Mouse (Mus musculus) heart, postnatal 10 days (tissue): ENCODE measurements at regions not wholly inside any gene's neighbourhood (a gene's known extent, or its start where the extent isn't known, plus 50 kb on each side); places are given as distances from the start of the nearest gene placed in this dataset.
"Not testable (repeated sequence)": the region's sequence is repeated elsewhere in the genome, so short reads cannot be mapped to it uniquely, and the experiment has no call there.

Source experiments
- DNase-seq, 2 experiments: peaks; one replicate each; pipeline ENCODE4 v3.0.0; 2021
- intact Hi-C: fragments of 180-260 bp; cut with DNase I; formaldehyde crosslinking; loops from one replicate; pipeline ENCODE4 v1.15.1; 2025

- no peak for DNase-seq
- intact Hi-C loops: no loop called here
These were observed 185.3 kb upstream of the Mpdz start for GRCm38 (mm10) chr4:81627714-81628495.

- intact Hi-C loops: no loop called here
- peak in 1 of 2 experiments; percentile 23 for DNase-seq
These were observed 182.8 kb upstream of the Mpdz start for GRCm38 (mm10) chr4:81625348-81625934.

DNA sequence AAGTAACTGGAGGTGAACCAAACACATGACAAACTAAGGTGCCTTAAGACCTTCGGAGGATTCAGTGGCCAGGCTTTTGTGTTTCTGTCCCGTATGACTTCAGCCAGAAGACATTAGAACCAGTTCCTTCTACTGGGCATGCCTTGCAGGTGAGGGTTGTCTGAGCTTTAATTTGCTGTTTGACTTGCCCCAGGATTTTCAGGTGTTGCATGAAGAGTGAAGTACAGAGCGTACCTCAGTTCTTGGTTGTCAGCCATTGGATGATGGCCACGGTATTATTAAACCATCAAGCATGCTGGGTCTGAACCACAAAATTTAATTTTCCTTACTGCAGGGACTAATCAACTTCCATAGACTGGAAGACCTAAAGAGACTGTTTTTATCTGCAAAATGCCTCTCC, 181.5 kb upstream of the Mpdz start:
- intact Hi-C loops: no loop called here
- DNase-seq: no peak

DNA sequence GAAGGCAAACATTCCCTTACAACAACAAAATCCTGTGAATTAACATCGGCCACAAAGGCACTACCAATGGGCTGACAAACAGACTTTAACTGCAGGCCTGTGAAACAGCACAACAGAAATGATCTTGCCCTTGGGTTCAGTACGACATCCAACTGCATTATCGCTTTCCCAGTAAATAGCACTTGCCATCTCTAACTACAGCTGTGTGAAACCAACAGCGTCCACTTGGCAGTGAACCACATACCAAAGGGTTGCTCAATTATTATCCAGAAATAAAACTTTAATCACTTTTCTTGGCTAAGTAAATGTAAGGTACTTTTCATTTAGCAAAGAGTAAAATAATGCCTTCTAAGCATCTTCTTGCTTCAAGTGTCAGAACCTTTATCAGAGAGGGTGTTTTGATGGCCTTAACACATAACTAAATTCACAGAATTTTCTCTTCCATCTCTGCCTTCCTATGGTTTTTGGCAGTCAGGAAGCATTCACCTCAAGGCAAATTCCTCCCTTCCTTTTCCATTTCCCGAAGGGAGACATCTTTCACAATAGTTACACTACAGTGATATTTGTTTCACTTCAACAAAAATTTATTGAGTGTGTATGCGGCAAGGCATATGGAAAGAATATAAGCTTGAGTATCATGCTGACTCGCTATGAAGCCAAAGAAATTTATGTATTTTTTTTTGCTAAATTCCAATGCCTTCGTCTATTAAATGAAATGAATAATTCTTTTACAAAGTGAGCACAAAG, 178.9 kb upstream of the Mpdz start:
- intact Hi-C loops: no loop called here
- DNase-seq: peak; percentile 45 to 49

- intact Hi-C loops: no loop called here
- no peak for DNase-seq
These were observed 174.6 kb upstream of the Mpdz start for GRCm38 (mm10) chr4:81617191-81617590.

GRCm38 (mm10) chr4:81611191-81611590, 168.6 kb upstream of the Mpdz start:
- intact Hi-C loops: no loop called here
- DNase-seq: peak; percentile 18 to 27

- no peak for DNase-seq
- intact Hi-C loops: no loop called here
These were observed 157.8 kb upstream of the Mpdz start for GRCm38 (mm10) chr4:81600396-81600795.

- intact Hi-C loops: no loop called here
- DNase-seq: no peak
These were observed 154.8 kb upstream of the Mpdz start for GRCm38 (mm10) chr4:81597390-81597789.

GRCm38 (mm10) chr4:81593431-81593830, 150.8 kb upstream of the Mpdz start:
- DNase-seq, intact Hi-C loops: not testable (repeated sequence)

- intact Hi-C loops: no loop called here
- peak; percentile 20 to 29 for DNase-seq
These were observed 139.9 kb upstream of the Mpdz start for GRCm38 (mm10) chr4:81582546-81582945.

DNA sequence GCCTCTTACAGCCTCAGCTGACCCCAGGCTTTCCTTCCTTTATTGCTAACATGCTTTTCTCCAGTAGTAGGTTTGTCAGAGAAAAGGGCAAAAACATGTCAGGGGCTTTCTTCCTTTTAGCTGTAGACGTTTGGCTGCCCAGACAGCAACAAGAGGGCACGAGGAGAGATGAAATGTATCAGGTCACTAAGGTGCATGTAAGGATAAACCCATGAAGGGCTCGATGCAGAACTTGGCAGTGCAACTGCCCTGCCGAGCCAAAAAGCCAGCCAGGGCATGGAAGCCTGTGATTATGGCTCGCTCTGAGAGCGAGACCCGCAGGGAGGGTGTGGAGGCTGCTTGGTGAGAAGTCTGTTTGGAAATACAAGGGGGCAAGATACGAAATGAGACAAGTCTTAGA, 137.9 kb upstream of the Mpdz start:
- intact Hi-C loops: no loop called here
- DNase-seq: peak; percentile 83 to 85

DNA sequence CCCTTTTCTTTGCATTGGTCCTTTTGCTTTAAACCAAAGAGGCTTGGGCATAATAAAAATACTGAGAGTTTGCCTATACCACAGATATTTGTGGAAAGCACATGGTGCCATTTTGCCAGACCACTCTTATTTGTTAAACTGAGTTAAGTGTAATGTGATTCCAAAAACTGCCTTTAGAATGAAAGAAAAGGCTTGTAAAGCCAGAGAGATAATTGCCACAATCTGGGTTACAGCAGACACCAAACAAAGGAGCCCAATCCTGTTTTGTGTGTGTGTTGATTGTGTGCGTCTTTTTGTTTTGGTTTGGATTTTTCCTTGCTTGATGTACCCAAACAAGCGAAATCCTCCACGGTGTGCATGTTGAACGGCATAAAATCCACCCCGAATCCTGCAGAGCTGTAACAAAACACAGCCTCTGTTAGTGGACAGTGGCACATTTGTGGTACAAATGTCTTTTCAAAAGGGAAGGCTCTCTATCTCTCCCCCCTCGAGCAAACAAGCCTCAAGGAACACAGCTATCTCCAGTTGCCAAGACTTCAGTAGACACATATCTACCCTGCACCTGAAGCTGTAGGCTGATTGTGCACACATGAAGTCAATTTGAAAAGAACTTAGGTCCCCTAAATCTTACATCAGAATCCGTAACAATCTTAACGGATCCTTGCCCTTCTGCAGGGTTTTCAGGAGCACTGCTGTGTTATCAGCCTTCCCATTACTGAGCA, 136.9 kb upstream of the Mpdz start:
- intact Hi-C loops: no loop called here
- DNase-seq: peak; percentile 17 to 25

- intact Hi-C loops: no loop called here
- peak; percentile 48 to 55 for DNase-seq
These were observed 136.4 kb upstream of the Mpdz start for GRCm38 (mm10) chr4:81578981-81579380.

DNA sequence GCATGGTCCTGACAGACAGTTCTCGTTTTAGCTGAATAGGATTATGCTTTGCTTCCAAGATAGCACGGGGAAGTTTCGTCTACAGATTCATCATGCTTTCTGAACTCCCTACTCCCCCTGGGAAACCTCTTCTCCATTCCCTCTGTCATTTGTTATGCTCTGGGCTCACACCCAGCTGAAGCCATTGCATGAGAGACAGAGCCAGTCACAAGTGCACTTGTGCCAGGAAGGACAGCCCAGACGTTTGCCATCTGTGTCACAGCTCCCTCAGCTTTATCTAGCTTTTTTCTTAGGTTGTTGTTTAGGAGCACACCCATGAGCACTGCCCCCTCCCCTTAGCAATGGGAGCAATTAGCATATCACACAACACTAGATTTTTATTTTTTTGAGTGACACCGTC, 131.2 kb upstream of the Mpdz start:
- intact Hi-C loops: no loop called here
- DNase-seq: peak; percentile 68 to 69

GRCm38 (mm10) chr4:81570736-81571135, 128.1 kb upstream of the Mpdz start:
- intact Hi-C loops: no loop called here

GRCm38 (mm10) chr4:81569531-81569930, 126.9 kb upstream of the Mpdz start:
- no peak for DNase-seq
- intact Hi-C loops: loop anchor here (5.0 to 10.0 kb wide), 4 partner anchors 498 to 1365 kb away; no protein-coding TSS in a partner anchor

More at GRCm38 (mm10) chr4:81570736-81571135, 128.1 kb upstream of the Mpdz start:
- DNase-seq: no peak

DNA sequence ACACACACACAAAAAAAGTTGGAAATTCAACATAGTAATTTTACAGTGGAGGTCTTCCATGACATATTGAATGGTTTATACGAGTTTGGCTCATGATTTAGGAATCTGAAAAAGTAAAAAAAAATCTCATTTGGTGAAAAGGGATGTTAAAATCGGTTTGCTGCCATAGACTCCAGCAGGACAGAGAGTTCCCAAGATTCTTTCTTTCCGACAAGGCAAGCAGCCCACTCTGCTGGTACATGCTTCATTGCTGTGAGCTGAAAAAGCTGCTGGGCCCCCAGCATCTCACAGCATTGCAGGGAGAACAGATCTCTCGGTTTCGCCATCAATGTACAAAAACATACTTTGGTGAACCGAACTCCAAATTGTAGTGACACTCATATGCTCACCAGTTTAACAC, 125.8 kb upstream of the Mpdz start:
- no peak for DNase-seq
- intact Hi-C loops: loop anchor here (5.0 to 10.0 kb wide), 4 partner anchors 499 to 1366 kb away; no protein-coding TSS in a partner anchor

- peak; percentile 46 to 60 for DNase-seq
- intact Hi-C loops: loop anchor here (1.0 to 10.0 kb wide), 5 partner anchors 499 to 1367 kb away; no protein-coding TSS in a partner anchor
These were observed 125.3 kb upstream of the Mpdz start for GRCm38 (mm10) chr4:81567928-81568327.

DNA sequence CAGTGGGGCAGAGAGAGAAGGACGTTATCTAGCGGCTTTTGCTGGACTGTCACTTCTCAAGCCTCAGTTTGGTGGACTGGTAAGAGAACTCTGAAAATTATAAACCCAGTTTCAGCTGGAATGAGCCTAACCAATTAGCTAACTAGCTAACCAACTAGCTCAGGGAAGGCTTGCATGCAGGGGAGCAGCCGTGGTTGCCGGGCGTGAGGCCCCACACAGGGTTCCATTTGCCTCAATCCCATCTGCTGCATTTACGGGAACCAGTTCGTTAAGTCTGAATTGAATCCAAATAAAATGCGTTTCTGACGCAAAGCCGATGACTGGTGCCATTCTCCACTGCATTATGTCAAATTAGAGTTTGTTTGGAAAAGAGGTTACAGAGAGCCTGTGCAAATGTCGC, 123.9 kb upstream of the Mpdz start:
- intact Hi-C loops: loop anchor here (5.0 to 10.0 kb wide), 4 partner anchors 501 to 1368 kb away; no protein-coding TSS in a partner anchor

More for the DNA sequence above, 123.9 kb upstream of the Mpdz start:
- DNase-seq: no peak
